Mouse (Mus musculus): ENCODE measurements around the gene Tnxb. TPM values are rescaled to one million over a fixed set of nuclear protein-coding genes. Genes with fewer than 3 reads are reported as not detected.
A peak's percentile ranks its signal among the peaks of the same experiment; 100 is the strongest.

Tnxb gene
- polyA plus RNA-seq, 1 experiment from 2014 or later = not detected

- Histone ChIP-seq H3K36me3 (ENCODE audit: control insufficient read depth, insufficient read depth, low read length) (peaks cover 19% of the 10 kb centered on the region), H3K9me3 (ENCODE audit: control insufficient read depth, low read length) (no peaks in the 10 kb centered on the region), H3K9ac (ENCODE audit: low read length) (no peak overlapping the region), H3K27me3 (ENCODE audit: control insufficient read depth, insufficient read depth, low read length) (no peaks in the 10 kb centered on the region), H3K4me2 (ENCODE audit: low read depth, severe bottlenecking) (no peak overlapping the region), H3K4me1 (ENCODE audit: control insufficient read depth, insufficient read depth, low read length) (peaks cover 6% of the 10 kb centered on the region; the same call in 1 of the 2 replicates), H3K27ac (replicated peaks; ENCODE audit: low read depth, low read length) (no peak overlapping the region), H3K4me3 (ENCODE audit: low read depth, low read length) (no peak overlapping the region)
- WGBS = 92% methylated on average over 8 of the region's 8 CpGs
- DNase-seq (ENCODE audit: low spot score) (no peak), ATAC-seq (ENCODE audit: insufficient number of reproducible peaks, low FRiP score, low TSS enrichment, low read depth) (no peak)
Measured at GRCm38 (mm10) chr17:34652985-34653384, 17.4 kb upstream of the Tnxb start.

GRCm38 (mm10) chr17:34653746-34654285, 16.5 kb upstream of the Tnxb start:
- H3K9me3 ChIP-seq (ENCODE audit: control insufficient read depth, low read length) = no peaks in the 10 kb centered on the region
- H3K9ac ChIP-seq (ENCODE audit: low read length) = no peak overlapping the region
- H3K36me3 ChIP-seq (ENCODE audit: control insufficient read depth, insufficient read depth, low read length) = peaks cover 19% of the 10 kb centered on the region
- H3K4me3 ChIP-seq (ENCODE audit: low read depth, low read length) = no peak overlapping the region
- no peaks in the 10 kb centered on the region for H3K27me3 ChIP-seq (ENCODE audit: control insufficient read depth, insufficient read depth, low read length)
- no peak for ATAC-seq (ENCODE audit: insufficient number of reproducible peaks, low FRiP score, low TSS enrichment, low read depth)
- H3K4me1 ChIP-seq (ENCODE audit: control insufficient read depth, insufficient read depth, low read length) = 0 out of 2 replicates have a peak, but pooled peaks cover 2% of the 10 kb centered on the region
- 64% methylated on average over 9 of the region's 9 CpGs for WGBS
- no peak overlapping the region for H3K27ac ChIP-seq (replicated peaks; ENCODE audit: low read depth, low read length)
- peak; percentile 70 for DNase-seq (ENCODE audit: low spot score)
- H3K4me2 ChIP-seq (ENCODE audit: low read depth, severe bottlenecking) = no peak overlapping the region

- H3K27ac ChIP-seq (replicated peaks; ENCODE audit: low read depth, low read length) = no peak overlapping the region
- H3K4me3 ChIP-seq (ENCODE audit: low read depth, low read length) = no peak overlapping the region
- 93% methylated on average over 13 of the region's 13 CpGs for WGBS
- H3K27me3 ChIP-seq (ENCODE audit: control insufficient read depth, insufficient read depth, low read length) = peaks cover 3% of the 10 kb centered on the region; the same call in 1 of the 2 replicates
- ATAC-seq (ENCODE audit: insufficient number of reproducible peaks, low FRiP score, low TSS enrichment, low read depth) (no peak), DNase-seq (ENCODE audit: low spot score) (no peak)
- H3K9ac ChIP-seq (ENCODE audit: low read length) = no peak overlapping the region
- H3K9me3 ChIP-seq (ENCODE audit: control insufficient read depth, low read length) = no peaks in the 10 kb centered on the region
- peaks cover 17% of the 10 kb centered on the region for H3K36me3 ChIP-seq (ENCODE audit: control insufficient read depth, insufficient read depth, low read length)
- H3K4me1 ChIP-seq (ENCODE audit: control insufficient read depth, insufficient read depth, low read length) = 0 out of 2 replicates have a peak, but pooled peaks cover 2% of the 10 kb centered on the region
- no peak overlapping the region for H3K4me2 ChIP-seq (ENCODE audit: low read depth, severe bottlenecking)
Measured at GRCm38 (mm10) chr17:34654392-34654791, 15.9 kb upstream of the Tnxb start.

GRCm38 (mm10) chr17:34655160-34655559, 15.2 kb upstream of the Tnxb start:
- peaks cover 15% of the 10 kb centered on the region for H3K36me3 ChIP-seq (ENCODE audit: control insufficient read depth, insufficient read depth, low read length)
- H3K9ac ChIP-seq (ENCODE audit: low read length) = 0 out of 2 replicates have a peak overlapping the region, but pooled peaks have one; percentile 12
- H3K9me3 ChIP-seq (ENCODE audit: control insufficient read depth, low read length) = no peaks in the 10 kb centered on the region
- peaks cover 8% of the 10 kb centered on the region for H3K27me3 ChIP-seq (ENCODE audit: control insufficient read depth, insufficient read depth, low read length)
- DNase-seq (ENCODE audit: low spot score) = no peak
- 0 out of 2 replicates have a peak, but pooled peaks cover 2% of the 10 kb centered on the region for H3K4me1 ChIP-seq (ENCODE audit: control insufficient read depth, insufficient read depth, low read length)
- H3K27ac ChIP-seq (replicated peaks; ENCODE audit: low read depth, low read length) = no peak overlapping the region
- 90% methylated on average over 7 of the region's 7 CpGs for WGBS
- no peak for ATAC-seq (ENCODE audit: insufficient number of reproducible peaks, low FRiP score, low TSS enrichment, low read depth)
- no peak overlapping the region for H3K4me3 ChIP-seq (ENCODE audit: low read depth, low read length)
- H3K4me2 ChIP-seq (ENCODE audit: low read depth, severe bottlenecking) = no peak overlapping the region

- no peaks in the 10 kb centered on the region for H3K9me3 ChIP-seq (ENCODE audit: control insufficient read depth, low read length)
- 0 out of 2 replicates have a peak overlapping the region, but pooled peaks have one; percentile 12 for H3K9ac ChIP-seq (ENCODE audit: low read length)
- DNase-seq (ENCODE audit: low spot score) (no peak), ATAC-seq (ENCODE audit: insufficient number of reproducible peaks, low FRiP score, low TSS enrichment, low read depth) (no peak)
- H3K4me1 ChIP-seq (ENCODE audit: control insufficient read depth, insufficient read depth, low read length) = 0 out of 2 replicates have a peak, but pooled peaks cover 2% of the 10 kb centered on the region
- H3K4me3 ChIP-seq (ENCODE audit: low read depth, low read length) = no peak overlapping the region
- peaks cover 12% of the 10 kb centered on the region for H3K27me3 ChIP-seq (ENCODE audit: control insufficient read depth, insufficient read depth, low read length)
- H3K36me3 ChIP-seq (ENCODE audit: control insufficient read depth, insufficient read depth, low read length) = peaks cover 11% of the 10 kb centered on the region
- H3K27ac ChIP-seq (replicated peaks; ENCODE audit: low read depth, low read length) = no peak overlapping the region
- 89% methylated on average over 4 of the region's 4 CpGs for WGBS
- H3K4me2 ChIP-seq (ENCODE audit: low read depth, severe bottlenecking) = no peak overlapping the region
Measured at GRCm38 (mm10) chr17:34655581-34655991, 14.7 kb upstream of the Tnxb start.

- no peak overlapping the region for H3K4me3 ChIP-seq (ENCODE audit: low read depth, low read length)
- 71% methylated on average over 8 of the region's 8 CpGs for WGBS
- H3K36me3 ChIP-seq (ENCODE audit: control insufficient read depth, insufficient read depth, low read length) = peaks cover 10% of the 10 kb centered on the region; the same call in 1 of the 2 replicates
- peaks cover 2% of the 10 kb centered on the region; the same call in 1 of the 2 replicates for H3K4me1 ChIP-seq (ENCODE audit: control insufficient read depth, insufficient read depth, low read length)
- DNase-seq (ENCODE audit: low spot score) (no peak), ATAC-seq (ENCODE audit: insufficient number of reproducible peaks, low FRiP score, low TSS enrichment, low read depth) (no peak)
- no peaks in the 10 kb centered on the region for H3K9me3 ChIP-seq (ENCODE audit: control insufficient read depth, low read length)
- peak overlapping the region; percentile 10; the same call in 1 of the 2 replicates for H3K4me2 ChIP-seq (ENCODE audit: low read depth, severe bottlenecking)
- H3K27ac ChIP-seq (replicated peaks; ENCODE audit: low read depth, low read length) = no peak overlapping the region
- peaks cover 16% of the 10 kb centered on the region for H3K27me3 ChIP-seq (ENCODE audit: control insufficient read depth, insufficient read depth, low read length)
- H3K9ac ChIP-seq (ENCODE audit: low read length) = no peak overlapping the region
Measured at GRCm38 (mm10) chr17:34656666-34657065, 13.7 kb upstream of the Tnxb start.

- ATAC-seq (ENCODE audit: insufficient number of reproducible peaks, low FRiP score, low TSS enrichment, low read depth) = no peak
Measured at GRCm38 (mm10) chr17:34657271-34657670, 13.1 kb upstream of the Tnxb start.

GRCm38 (mm10) chr17:34658145-34658544, 12.2 kb upstream of the Tnxb start:
- DNase-seq (ENCODE audit: low spot score) = no peak

More at GRCm38 (mm10) chr17:34657271-34657670, 13.1 kb upstream of the Tnxb start:
- Histone ChIP-seq H3K36me3 (ENCODE audit: control insufficient read depth, insufficient read depth, low read length) (peaks cover 8% of the 10 kb centered on the region; the same call in 1 of the 2 replicates), H3K4me2 (ENCODE audit: low read depth, severe bottlenecking) (no peak overlapping the region), H3K4me1 (ENCODE audit: control insufficient read depth, insufficient read depth, low read length) (peaks cover 2% of the 10 kb centered on the region; the same call in 1 of the 2 replicates), H3K4me3 (ENCODE audit: low read depth, low read length) (no peak overlapping the region), H3K27ac (replicated peaks; ENCODE audit: low read depth, low read length) (no peak overlapping the region), H3K9ac (ENCODE audit: low read length) (no peak overlapping the region), H3K9me3 (ENCODE audit: control insufficient read depth, low read length) (no peaks in the 10 kb centered on the region), H3K27me3 (ENCODE audit: control insufficient read depth, insufficient read depth, low read length) (peaks cover 16% of the 10 kb centered on the region)
- WGBS = 26% methylated on average over 2 of the region's 2 CpGs
- no peak for DNase-seq (ENCODE audit: low spot score)

More at GRCm38 (mm10) chr17:34658145-34658544, 12.2 kb upstream of the Tnxb start:
- Histone ChIP-seq H3K4me1 (ENCODE audit: control insufficient read depth, insufficient read depth, low read length) (peaks cover 2% of the 10 kb centered on the region; the same call in 1 of the 2 replicates), H3K27me3 (ENCODE audit: control insufficient read depth, insufficient read depth, low read length) (peaks cover 16% of the 10 kb centered on the region), H3K9ac (ENCODE audit: low read length) (no peak overlapping the region), H3K9me3 (ENCODE audit: control insufficient read depth, low read length) (no peaks in the 10 kb centered on the region), H3K27ac (replicated peaks; ENCODE audit: low read depth, low read length) (no peak overlapping the region), H3K4me2 (ENCODE audit: low read depth, severe bottlenecking) (no peak overlapping the region), H3K4me3 (ENCODE audit: low read depth, low read length) (no peak overlapping the region), H3K36me3 (ENCODE audit: control insufficient read depth, insufficient read depth, low read length) (peaks cover 8% of the 10 kb centered on the region; the same call in 1 of the 2 replicates)
- 81% methylated on average over 2 of the region's 2 CpGs for WGBS
- ATAC-seq (ENCODE audit: insufficient number of reproducible peaks, low FRiP score, low TSS enrichment, low read depth) = no peak
